In genomic region chr19:28902111-28902510, GRCm38 (mm10) we compare ENCODE assay signal across 22 mouse cellular contexts.
DNase-seq lines count a peak whose midpoint lies in the region; ATAC-seq and TF ChIP-seq lines count a peak whose summit lies in the region.
"Had no signal": no experiment of that assay in that cellular context is flagged by ENCODE, and none has a peak within 500 bp of the region (broad histone marks: within the 10 kb centered on the region; RNA-seq: fewer than 3 reads in every experiment).

No protein-coding gene starts in this region.

- DNase-seq in kidney, adult 8-10 months, result no peak
- peak; percentile 17 for DNase-seq in midbrain, postnatal 0 days (ENCODE audit: low spot score)
- DNase-seq in midbrain, embryonic 14.5 days, result no peak
- DNase-seq in urinary bladder, adult 18-20 months (ENCODE audit: low spot score in 2 of 2), result no peak
- DNase-seq in Muller cell, postnatal 12 days (ENCODE audit: inconsistent ontology term), result no peak
- DNase-seq: adrenal gland, postnatal 25 days; cerebellum, adult 9-11 months; gastrocnemius, postnatal 14 days; heart, adult 11 months; kidney, adult 18-20 months; liver, embryonic 13.5 days; lung, adult 2 months; lung, postnatal 14 days; right cerebral cortex, postnatal 4 days; thymus, postnatal 14 days had no signal

- no peak overlapping the region for H3K9ac ChIP-seq in kidney, embryonic 15.5 days
- H3K9ac ChIP-seq in midbrain, postnatal 0 days (replicated peaks; ENCODE audit: low read length, poor library complexity, severe bottlenecking), result no peak overlapping the region
- H3K9ac ChIP-seq in midbrain, embryonic 14.5 days (replicated peaks; ENCODE audit: low read length), result no peak overlapping the region
- H3K9ac ChIP-seq in neural tube, embryonic 15.5 days (replicated peaks), result no peak overlapping the region
- H3K9ac ChIP-seq: limb, embryonic 13.5 days; liver, embryonic 13.5 days; midbrain, embryonic 12.5 days had no signal

- H3K4me3 ChIP-seq in kidney, embryonic 15.5 days (replicated peaks), result no peak overlapping the region
- H3K4me3 ChIP-seq in midbrain, postnatal 0 days (ENCODE audit: low read depth, low read length), result no peak overlapping the region
- H3K4me3 ChIP-seq in midbrain, embryonic 14.5 days (replicated peaks; ENCODE audit: low read depth, low read length), result no peak overlapping the region
- H3K4me3 ChIP-seq in neural tube, embryonic 15.5 days (replicated peaks), result no peak overlapping the region
- H3K4me3 ChIP-seq: forebrain, embryonic 10.5 days; limb, embryonic 13.5 days; liver, embryonic 13.5 days; midbrain, embryonic 12.5 days had no signal

- no peak for TF ChIP-seq CTCF in midbrain, postnatal 0 days (IDR thresholded peaks at IDR 0.05)

- H3K4me1 ChIP-seq in kidney, embryonic 15.5 days, result peaks cover 18% of the 10 kb centered on the region
- H3K4me1 ChIP-seq in midbrain, postnatal 0 days (ENCODE audit: insufficient read depth, low read length), result no peaks in the 10 kb centered on the region
- no peaks in the 10 kb centered on the region for H3K4me1 ChIP-seq in midbrain, embryonic 14.5 days (ENCODE audit: control insufficient read depth, insufficient read depth, low read length)
- H3K4me1 ChIP-seq in neural tube, embryonic 15.5 days, result peaks cover 5% of the 10 kb centered on the region; the same call in 1 of the 2 replicates
- H3K4me1 ChIP-seq: liver, embryonic 13.5 days; midbrain, embryonic 12.5 days had no signal

- H3K9me3 ChIP-seq in kidney, embryonic 15.5 days (replicated peaks), result no peaks in the 10 kb centered on the region
- no peaks in the 10 kb centered on the region for H3K9me3 ChIP-seq in midbrain, postnatal 0 days (ENCODE audit: low read length)
- no peaks in the 10 kb centered on the region for H3K9me3 ChIP-seq in midbrain, embryonic 14.5 days (ENCODE audit: control insufficient read depth, low read length)
- H3K9me3 ChIP-seq in neural tube, embryonic 15.5 days (replicated peaks), result no peaks in the 10 kb centered on the region
- H3K9me3 ChIP-seq: forebrain, embryonic 10.5 days; limb, embryonic 13.5 days; liver, embryonic 13.5 days; midbrain, embryonic 12.5 days had no signal

- no peak overlapping the region for H3K4me2 ChIP-seq in kidney, embryonic 15.5 days
- H3K4me2 ChIP-seq in midbrain, postnatal 0 days (ENCODE audit: low read depth, low read length, poor library complexity, severe bottlenecking), result no peak overlapping the region
- H3K4me2 ChIP-seq in midbrain, embryonic 14.5 days (ENCODE audit: low read length), result no peak overlapping the region
- H3K4me2 ChIP-seq in neural tube, embryonic 15.5 days, result no peak overlapping the region
- H3K4me2 ChIP-seq: heart, embryonic 11.5 days; limb, embryonic 13.5 days; liver, embryonic 13.5 days; midbrain, embryonic 12.5 days had no signal

- H3K27me3 ChIP-seq in kidney, embryonic 15.5 days, result no peaks in the 10 kb centered on the region
- no peaks in the 10 kb centered on the region for H3K27me3 ChIP-seq in midbrain, postnatal 0 days (ENCODE audit: insufficient read depth, low read length)
- no peaks in the 10 kb centered on the region for H3K27me3 ChIP-seq in midbrain, embryonic 14.5 days (ENCODE audit: control insufficient read depth, insufficient read depth, low read length)
- H3K27me3 ChIP-seq in neural tube, embryonic 15.5 days (replicated peaks), result no peaks in the 10 kb centered on the region
- H3K27me3 ChIP-seq: limb, embryonic 13.5 days; liver, embryonic 13.5 days; midbrain, embryonic 12.5 days had no signal

- peak; percentile 86 for ATAC-seq in kidney, embryonic 15.5 days (replicated peaks; ENCODE audit: low FRiP score)
- no peak for ATAC-seq in midbrain, postnatal 0 days (ENCODE audit: low FRiP score)
- no peak for ATAC-seq in midbrain, embryonic 14.5 days (ENCODE audit: low FRiP score, low TSS enrichment)
- ATAC-seq in neural tube, embryonic 15.5 days (ENCODE audit: low FRiP score), result peak; percentile 58; the same call in 1 of the 2 replicates
- ATAC-seq: forebrain, embryonic 16.5 days had no signal

- WGBS in kidney, embryonic 15.5 days, result 29% methylated on average over 2 of the region's 2 CpGs
- 55% methylated on average over 2 of the region's 2 CpGs for WGBS in midbrain, postnatal 0 days
- 43% methylated on average over 2 of the region's 2 CpGs for WGBS in midbrain, embryonic 14.5 days
- 37% methylated on average over 2 of the region's 2 CpGs for WGBS in neural tube, embryonic 15.5 days

- H3K36me3 ChIP-seq in kidney, embryonic 15.5 days, result no peaks in the 10 kb centered on the region
- peaks cover 24% of the 10 kb centered on the region for H3K36me3 ChIP-seq in midbrain, postnatal 0 days (ENCODE audit: insufficient read depth, low read length)
- no peaks in the 10 kb centered on the region for H3K36me3 ChIP-seq in midbrain, embryonic 14.5 days (ENCODE audit: control insufficient read depth, insufficient read depth, low read length)
- H3K36me3 ChIP-seq in neural tube, embryonic 15.5 days, result peaks cover 25% of the 10 kb centered on the region
- H3K36me3 ChIP-seq: forebrain, embryonic 10.5 days; limb, embryonic 13.5 days; liver, embryonic 13.5 days; midbrain, embryonic 12.5 days had no signal

- no peak overlapping the region for H3K27ac ChIP-seq in kidney, embryonic 15.5 days
- no peak overlapping the region for H3K27ac ChIP-seq in midbrain, postnatal 0 days (ENCODE audit: low read depth, low read length)
- H3K27ac ChIP-seq in midbrain, embryonic 14.5 days (replicated peaks; ENCODE audit: low read depth, low read length), result no peak overlapping the region
- peak overlapping the region; percentile 54 for H3K27ac ChIP-seq in neural tube, embryonic 15.5 days (replicated peaks)
- H3K27ac ChIP-seq: forebrain, embryonic 10.5 days; limb, embryonic 13.5 days; liver, embryonic 13.5 days; midbrain, embryonic 12.5 days had no signal

Comparison
In these comparisons a context has a peak if more than half of its experiments do, and no peak if none do; other contexts are left out.
1. ATAC-seq: peak in kidney, embryonic 15.5 days (single experiment) and neural tube, embryonic 15.5 days (single experiment); none in midbrain, postnatal 0 days (single experiment) and midbrain, embryonic 14.5 days (single experiment).